Mouse (Mus musculus) G1E (cell line): Measurements from ENCODE around the gene Ndufv2. TPM values are rescaled to one million over a fixed set of nuclear protein-coding genes. Genes with fewer than 3 reads are reported as not detected.
A peak's percentile ranks its signal among the peaks of the same experiment; 100 is the strongest.

ENCODE experiments used
- ATAC-seq: 2 replicates; pipeline ENCODE4 v1.8.0; 2016; ENCODE audit warnings: mild to moderate bottlenecking; ENCODE audit not compliant: insufficient number of reproducible peaks, poor library complexity, low FRiP score, severe bottlenecking; ENCODE audit errors: extremely low read depth
- DNase-seq: peaks from one replicate; pipeline ENCODE4 v3.0.0; 2012; ENCODE audit warnings: low spot score
- H3K27me3 ChIP-seq: 2 replicates; pipeline ENCODE4 v1.6.1; 2012; ENCODE audit warnings: mild to moderate bottlenecking, low read length, inconsistent platforms; ENCODE audit not compliant: insufficient read depth
- H3K36me3 ChIP-seq: replicated peaks from 2 replicates; pipeline ENCODE3; 2012; ENCODE audit warnings: mild to moderate bottlenecking, inconsistent platforms
- H3K4me1 ChIP-seq: 2 replicates; pipeline ENCODE4 v1.6.1; 2012; ENCODE audit warnings: low read depth, low read length, inconsistent platforms, mixed read lengths; ENCODE audit not compliant: insufficient read depth
- H3K4me3 ChIP-seq: 2 replicates; pipeline ENCODE4 v1.5.1; 2012; ENCODE audit warnings: low read depth, mild to moderate bottlenecking, inconsistent platforms, low read length, moderate library complexity, mixed read lengths
- H3K9me3 ChIP-seq: replicated peaks from 2 replicates; pipeline ENCODE4 v1.6.1; 2012; ENCODE audit warnings: inconsistent platforms
- CTCF ChIP-seq: IDR thresholded peaks from 2 replicates; pipeline ENCODE4 v1.5.1; 2012; ENCODE audit warnings: low read depth, low read length, inconsistent platforms, mixed read lengths
- GATA1 ChIP-seq: IDR thresholded peaks from 2 replicates; pipeline ENCODE4 v1.6.1; 2012; ENCODE audit warnings: borderline replicate concordance, low read length, inconsistent platforms, mixed read lengths
- GATA2 ChIP-seq: IDR thresholded peaks from 2 replicates; pipeline ENCODE4 v1.6.1; 2012; ENCODE audit warnings: low read depth, low read length, inconsistent platforms, borderline replicate concordance
- POLR2AphosphoS5 ChIP-seq: IDR thresholded peaks from 2 replicates; pipeline ENCODE4 v1.6.1; 2012; ENCODE audit warnings: low read depth, low read length, inconsistent platforms; ENCODE audit not compliant: insufficient replicate concordance
- TAL1 ChIP-seq: conservative IDR thresholded peaks from 2 replicates; pipeline ENCODE4 v1.6.1; 2012; ENCODE audit warnings: low read depth, low read length, inconsistent platforms, mixed read lengths
- polyA plus RNA-seq: library from polyadenylated mRNA; stranded (reverse); fragments of >175 nt; gene quantifications from 2 replicates; pipeline ENCODE4 v1.2.3, GENCODE M21; 2012
- total RNA-seq, 2 experiments: library from RNA; stranded (forward) in 1 of 2; stranded (reverse) in 1 of 2; fragments of 200-1000 nt in 1 of 2; fragments of >200 nt in 1 of 2; fragmentation: Nextera tagmentation in 1 of 2; gene quantifications; 2 replicates each; pipeline ENCODE4 v1.2.3; 2014 to 2017

Gene Ndufv2
- 133 TPM in 2 replicates for total RNA-seq (2014; fragmentation: Nextera tagmentation)
- 193 and 216 TPM in 2 replicates for total RNA-seq (2017)
- 77.7 and 115 TPM in 2 replicates for polyA plus RNA-seq

DNA sequence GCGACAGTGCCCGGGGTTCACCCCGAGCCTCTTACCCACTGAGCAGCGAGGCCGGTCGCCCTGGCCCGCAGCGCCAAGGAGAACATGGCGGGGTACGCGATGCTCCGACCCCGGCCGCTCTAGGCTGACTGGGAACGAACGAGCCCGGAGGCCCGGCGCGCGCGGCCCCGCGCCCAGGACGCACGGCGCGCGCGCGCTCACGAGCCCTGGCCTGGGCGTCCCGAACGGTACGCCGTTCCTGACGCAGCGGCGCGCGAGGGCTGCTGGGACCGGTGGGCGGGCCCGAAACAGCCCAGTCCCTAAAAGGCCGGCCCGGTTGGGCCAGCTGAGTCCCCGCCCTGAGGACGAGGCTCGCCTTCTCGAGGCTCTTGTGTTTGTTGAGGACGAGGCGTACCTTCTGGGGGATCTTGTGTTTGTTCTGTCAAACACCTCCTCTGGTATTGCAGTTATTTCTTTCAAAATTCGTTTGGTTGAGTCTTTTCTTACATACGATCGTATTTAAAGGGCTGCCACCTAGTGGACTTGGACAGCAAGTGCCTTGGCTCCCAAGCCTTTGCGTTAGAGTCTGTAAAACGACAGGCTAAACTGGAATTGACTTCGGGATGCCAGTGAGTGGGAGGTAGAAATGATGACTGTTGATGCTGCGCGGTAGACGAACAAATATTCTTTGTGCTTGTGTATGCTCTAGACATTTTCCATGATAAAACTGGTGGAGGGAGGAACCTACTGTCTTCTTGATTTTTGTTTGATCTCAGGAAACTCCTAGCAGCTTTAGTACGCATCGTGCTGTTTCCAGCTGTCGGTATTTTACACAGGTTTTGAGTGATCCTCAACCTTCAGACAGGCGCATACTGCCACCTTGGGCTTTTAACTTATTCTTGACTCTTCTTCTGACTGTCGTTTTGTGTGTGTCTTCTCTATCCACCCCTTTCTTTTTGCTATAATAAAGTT, at the start of gene Ndufv2:
Gene Ndufv2, minus strand, starts transcription at position 180 of the 951 bp plus-strand sequence.
- peak; percentile 95 for ATAC-seq
- TF ChIP-seq CTCF, result peak; percentile 56; the same call in 1 of the 2 replicates
- no peak for TF ChIP-seq POLR2AphosphoS5

DNA sequence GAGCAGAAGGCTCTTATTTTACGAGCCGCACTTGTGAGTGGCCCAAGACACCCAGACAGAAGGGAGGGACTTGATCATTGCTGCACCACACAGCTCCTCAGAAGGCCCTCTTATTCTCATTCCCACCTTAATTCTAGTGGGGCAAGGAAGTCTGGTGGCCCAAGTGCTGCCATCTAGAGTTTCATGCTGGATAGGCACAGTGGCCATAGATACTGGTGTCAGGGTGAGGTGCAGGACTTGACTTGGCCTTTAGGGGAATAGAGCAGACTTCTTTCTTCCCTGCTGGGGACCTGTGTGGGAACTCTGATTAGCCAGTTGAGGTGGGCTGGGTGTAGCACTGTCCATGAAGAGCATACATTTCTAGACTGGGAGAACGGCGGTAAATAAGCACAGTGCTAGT, 29.9 kb upstream of the Ndufv2 start:
- TF ChIP-seq CTCF, result no peak
- no peak for TF ChIP-seq TAL1
- TF ChIP-seq GATA1, result no peak
- no peak for TF ChIP-seq GATA2
- no peak for TF ChIP-seq POLR2AphosphoS5
- Histone ChIP-seq H3K9me3 (0 out of 2 replicates have a peak, but pooled peaks cover 5% of the 10 kb centered on the region), H3K4me3 (no peak overlapping the region), H3K36me3 (peaks cover 95% of the 10 kb centered on the region), H3K4me1 (peaks cover 13% of the 10 kb centered on the region; the same call in 1 of the 2 replicates), H3K27me3 (no peaks in the 10 kb centered on the region)
- DNase-seq (no peak), ATAC-seq (peak; percentile 57; the same call in 1 of the 2 replicates)

More for the DNA sequence above, at the start of gene Ndufv2:
- Histone ChIP-seq H3K36me3 (peaks cover 21% of the 10 kb centered on the region), H3K9me3 (no peaks in the 10 kb centered on the region), H3K4me1 (peaks cover 43% of the 10 kb centered on the region), H3K27me3 (no peaks in the 10 kb centered on the region), H3K4me3 (peak within 1 kb of the TSS; percentile 92)
- DNase-seq, result peak; percentile 89

DNA sequence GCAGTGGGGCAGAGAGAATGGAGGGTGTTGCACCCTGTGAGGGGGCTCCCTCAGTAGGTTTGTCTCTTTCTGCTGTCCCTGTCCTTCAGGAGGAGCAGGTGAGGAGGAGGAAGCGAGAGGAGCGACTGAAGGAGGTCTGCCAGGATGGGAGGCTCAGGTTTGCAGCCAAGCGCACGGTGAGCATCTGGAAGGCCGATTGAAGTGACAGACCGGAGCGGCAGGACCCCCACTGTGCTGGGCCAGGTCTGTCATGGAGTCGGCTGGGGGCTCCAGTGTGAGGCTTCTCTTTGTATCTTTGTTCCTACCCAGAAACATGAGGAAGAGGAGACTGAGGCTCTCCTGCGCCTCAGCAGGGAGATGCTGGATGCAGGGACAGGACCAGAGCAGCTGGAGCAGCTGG, 29.0 kb upstream of the Ndufv2 start:
- peaks cover 91% of the 10 kb centered on the region for H3K36me3 ChIP-seq
- TF ChIP-seq CTCF (no peak), GATA1 (no peak), POLR2AphosphoS5 (no peak), TAL1 (no peak), GATA2 (no peak)

DNA sequence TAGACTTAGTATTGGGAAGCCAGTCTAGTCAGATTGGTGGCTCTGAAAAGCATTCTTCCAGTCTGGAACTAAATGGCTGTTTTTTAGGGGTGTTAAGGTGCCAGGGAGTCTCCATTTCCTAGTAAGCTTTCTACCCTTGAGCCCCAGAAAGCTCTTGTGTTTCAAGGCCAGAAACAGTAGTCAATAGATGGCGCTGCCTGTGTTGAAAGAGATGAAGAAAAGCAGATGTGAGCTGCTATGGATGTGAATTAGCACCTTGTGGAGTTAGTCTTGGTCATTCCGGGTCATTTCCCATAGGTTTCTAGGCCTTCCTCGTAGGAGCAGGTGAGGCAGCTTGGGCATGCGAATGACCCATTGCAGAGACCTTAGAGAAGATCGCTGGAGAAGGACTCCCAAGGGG, 23.9 kb upstream of the Ndufv2 start:
- ATAC-seq, result peak; percentile 9; the same call in 1 of the 2 replicates
- Histone ChIP-seq H3K9me3 (no peaks in the 10 kb centered on the region), H3K4me1 (peaks cover 47% of the 10 kb centered on the region), H3K27me3 (no peaks in the 10 kb centered on the region), H3K36me3 (peaks cover 60% of the 10 kb centered on the region), H3K4me3 (no peak overlapping the region)
- peak; percentile 36 for DNase-seq
- TF ChIP-seq POLR2AphosphoS5, result no peak
- TF ChIP-seq GATA1, result no peak
- TF ChIP-seq GATA2, result no peak
- no peak for TF ChIP-seq TAL1
- no peak for TF ChIP-seq CTCF

More for the DNA sequence above, 29.0 kb upstream of the Ndufv2 start:
- ATAC-seq (no peak), DNase-seq (no peak)
- H3K27me3 ChIP-seq, result no peaks in the 10 kb centered on the region
- no peak overlapping the region for H3K4me3 ChIP-seq
- peaks cover 20% of the 10 kb centered on the region for H3K4me1 ChIP-seq
- 0 out of 2 replicates have a peak, but pooled peaks cover 5% of the 10 kb centered on the region for H3K9me3 ChIP-seq

DNA sequence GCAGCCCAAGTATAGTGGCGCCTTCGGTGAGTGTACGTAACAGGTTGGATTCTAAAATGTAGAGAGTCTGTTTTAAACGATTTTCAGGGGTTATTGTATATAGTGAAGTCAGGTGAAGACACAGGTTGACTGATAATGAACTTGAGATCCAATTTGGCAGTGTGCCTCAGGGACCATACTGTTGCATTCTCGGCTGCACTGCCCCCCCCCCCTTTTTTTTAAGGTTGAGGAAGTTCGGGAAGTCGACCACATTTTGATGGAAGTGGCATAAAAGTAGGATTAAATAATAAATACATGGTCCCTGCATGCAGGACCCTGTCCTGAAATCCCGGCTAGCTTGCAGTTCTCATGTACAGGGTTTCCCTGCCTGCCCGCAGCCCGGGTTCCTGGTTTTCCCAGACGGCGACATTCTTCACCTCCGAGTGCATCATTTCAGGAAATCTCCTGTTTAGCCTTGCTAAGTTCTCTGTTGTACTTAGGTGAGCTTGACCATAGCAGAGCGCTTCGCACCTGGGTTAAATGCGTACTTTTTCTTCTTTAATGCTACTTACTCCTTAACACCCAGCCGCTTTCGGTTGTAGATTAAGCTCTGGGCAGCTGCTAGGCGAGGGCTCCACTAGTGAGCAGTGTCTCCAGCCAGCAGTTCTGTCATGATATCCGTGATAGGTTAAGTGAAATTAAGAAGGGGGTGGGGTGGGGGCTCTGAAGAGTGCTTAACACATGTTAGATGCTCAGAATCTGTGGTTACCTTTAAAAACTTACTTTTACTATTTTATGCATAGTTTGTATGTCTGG, 22.7 kb upstream of the Ndufv2 start:
- DNase-seq (no peak), ATAC-seq (no peak; the same call in 1 of the 2 replicates)
- H3K36me3 ChIP-seq, result peaks cover 59% of the 10 kb centered on the region
- peaks cover 47% of the 10 kb centered on the region for H3K4me1 ChIP-seq
- no peak for TF ChIP-seq POLR2AphosphoS5
- TF ChIP-seq GATA2, result no peak
- no peak for TF ChIP-seq GATA1
- TF ChIP-seq TAL1, result no peak
- no peak for TF ChIP-seq CTCF
- peak overlapping the region; percentile 85 for H3K4me3 ChIP-seq
- H3K27me3 ChIP-seq, result no peaks in the 10 kb centered on the region
- no peaks in the 10 kb centered on the region for H3K9me3 ChIP-seq
